Mouse (Mus musculus) embryonic facial prominence, embryonic 10.5 days (tissue): ENCODE data around the gene Celf6. TPM values are rescaled to one million over a fixed set of nuclear protein-coding genes. Genes with fewer than 3 reads are reported as not detected.

Experiments used
- DNase-seq: peaks from one replicate; pipeline ENCODE4 v3.0.0-alpha.2; 2017; ENCODE audit warnings: low spot score
- H3K27ac ChIP-seq: fragments of 300-500 bp; sonication (generic); replicated peaks from 2 replicates; pipeline ENCODE4 v1.5.1; 2016; ENCODE audit warnings: mild to moderate bottlenecking
- H3K27me3 ChIP-seq: fragments of 300-500 bp; sonication (generic); replicated peaks from 2 replicates; pipeline ENCODE4 v1.6.1; 2016; ENCODE audit warnings: low read depth, mild to moderate bottlenecking; ENCODE audit not compliant: poor library complexity, severe bottlenecking
- H3K36me3 ChIP-seq: fragments of 300-500 bp; sonication (generic); replicated peaks from 2 replicates; pipeline ENCODE4 v1.6.1; 2016; ENCODE audit warnings: mild to moderate bottlenecking, moderate library complexity
- H3K4me1 ChIP-seq: fragments of 300-500 bp; sonication (generic); 2 replicates; pipeline ENCODE4 v1.6.1; 2016
- H3K4me3 ChIP-seq: fragments of 300-500 bp; sonication (generic); 2 replicates; pipeline ENCODE4 v1.5.1; 2016; ENCODE audit warnings: mild to moderate bottlenecking, moderate library complexity
- H3K9me3 ChIP-seq: fragments of 300-500 bp; sonication (generic); 2 replicates; pipeline ENCODE4 v1.6.1; 2016; ENCODE audit warnings: mild to moderate bottlenecking
- WGBS: fragments of 180-500 bp; shearing (Covaris S2); methylation state at CpG from one replicate; pipeline ENCODE4 v1.1.7; 2016; 5-methylcytosine and 5-hydroxymethylcytosine counted together
- polyA plus RNA-seq: library from polyadenylated mRNA; unstranded; fragments of >200 nt; fragmentation: Nextera tagmentation; extraction: Ambion mirVana; gene quantifications from 2 replicates; pipeline ENCODE4 v1.2.1, GENCODE M21; 2016

Celf6 gene
- polyA plus RNA-seq, 1 experiment from 2014 or later = 1.3 TPM

DNA sequence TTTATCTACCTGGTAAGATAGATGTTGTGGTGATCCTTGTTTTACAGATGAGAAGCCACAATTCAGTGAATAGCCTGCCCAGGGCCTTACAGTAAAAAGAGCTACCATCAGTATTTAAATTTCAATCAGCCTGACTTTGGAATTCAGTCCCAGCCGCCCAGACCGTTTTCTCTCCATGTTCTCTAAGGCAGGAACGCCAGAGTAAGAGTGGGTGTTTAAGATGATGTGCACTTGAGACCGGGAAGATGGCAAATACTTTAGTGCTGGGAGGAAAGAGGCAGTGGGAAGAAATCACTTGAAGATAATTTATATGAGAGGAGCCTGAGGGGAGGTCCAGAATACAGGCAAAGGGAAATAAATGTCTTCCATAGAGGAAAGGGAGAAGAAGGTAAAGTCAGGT is 27.6 kb upstream of the Celf6 start:
- WGBS = 89% methylated on average over 4 of the region's 4 CpGs
- Histone ChIP-seq H3K4me3 (no peak overlapping the region), H3K36me3 (peaks cover 35% of the 10 kb centered on the region), H3K27me3 (no peaks in the 10 kb centered on the region), H3K27ac (no peak overlapping the region), H3K9me3 (no peaks in the 10 kb centered on the region), H3K4me1 (no peaks in the 10 kb centered on the region)
- DNase-seq = no peak

DNA sequence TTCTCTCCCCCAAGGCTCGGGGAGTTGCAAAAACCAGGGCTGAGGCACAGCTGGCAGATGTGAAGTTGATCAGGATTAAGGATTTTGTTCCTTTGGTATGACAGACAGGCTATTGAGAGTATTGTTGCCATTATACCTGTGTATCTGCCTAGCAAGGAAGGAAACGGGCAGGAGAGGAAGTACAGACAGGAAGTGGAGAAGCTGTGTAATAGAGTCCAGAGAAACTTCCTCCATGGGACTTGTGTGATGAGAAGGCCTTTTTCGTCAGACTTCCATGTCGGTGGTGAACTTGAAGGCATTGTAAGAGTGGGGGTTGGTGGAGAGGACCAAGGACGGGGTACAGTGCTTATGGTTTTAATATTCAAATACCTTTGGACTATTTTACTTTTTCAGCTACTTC is 26.7 kb upstream of the Celf6 start:
- no peak for DNase-seq
- H3K27me3 ChIP-seq = no peaks in the 10 kb centered on the region
- peaks cover 42% of the 10 kb centered on the region for H3K36me3 ChIP-seq
- no peaks in the 10 kb centered on the region for H3K4me1 ChIP-seq
- WGBS = 89% methylated on average over 5 of the region's 5 CpGs
- H3K27ac ChIP-seq = no peak overlapping the region
- H3K9me3 ChIP-seq = no peaks in the 10 kb centered on the region
- H3K4me3 ChIP-seq = no peak overlapping the region

DNA sequence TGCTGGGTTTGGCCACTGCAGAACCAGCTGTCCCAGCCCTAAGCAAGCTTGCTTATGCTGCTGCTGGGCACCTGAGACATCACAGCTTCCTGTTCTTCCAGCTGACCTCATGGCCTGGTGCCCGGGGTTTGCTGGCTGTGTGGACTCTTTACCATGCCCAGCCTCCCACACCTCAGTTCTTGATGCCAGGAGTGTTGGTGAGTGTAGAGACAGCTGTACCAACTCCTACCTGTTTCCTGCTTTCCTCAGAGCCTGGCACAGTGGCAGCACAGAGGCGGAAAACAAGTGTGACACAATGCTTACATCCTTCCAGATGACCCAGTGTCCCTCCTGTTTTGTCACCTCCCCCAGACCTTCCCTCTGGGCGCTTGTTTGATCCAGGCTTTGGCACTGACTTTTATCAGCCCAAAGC is 26.1 kb upstream of the Celf6 start:
- WGBS = 71% methylated on average over 3 of the region's 3 CpGs

DNA sequence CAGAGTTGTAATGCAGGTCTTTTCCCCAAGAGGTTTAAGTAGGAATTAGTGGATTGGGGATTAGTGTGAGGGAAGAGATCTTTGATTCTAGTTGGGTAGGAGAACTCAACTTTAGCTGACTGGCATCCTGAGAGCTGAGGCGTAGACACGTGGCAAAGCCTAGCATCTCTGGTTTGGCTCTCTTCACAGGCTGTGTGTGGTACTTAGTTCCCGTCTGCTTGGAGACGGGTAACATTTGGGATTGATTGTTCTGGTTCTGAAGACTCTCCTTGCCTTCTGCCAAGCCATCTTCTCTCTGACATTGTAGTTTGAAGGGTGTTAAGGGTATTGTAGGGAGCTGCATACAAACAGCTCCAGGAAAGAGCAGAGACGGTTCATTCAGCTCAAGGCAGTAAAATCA is 25.1 kb upstream of the Celf6 start:
- DNase-seq = no peak
- H3K4me1 ChIP-seq = no peaks in the 10 kb centered on the region
- WGBS = 91% methylated on average over 5 of the region's 5 CpGs
- H3K36me3 ChIP-seq = peaks cover 46% of the 10 kb centered on the region
- H3K9me3 ChIP-seq = no peaks in the 10 kb centered on the region
- H3K27ac ChIP-seq = no peak overlapping the region
- H3K4me3 ChIP-seq = no peak overlapping the region
- H3K27me3 ChIP-seq = no peaks in the 10 kb centered on the region

More for the DNA sequence above, 26.1 kb upstream of the Celf6 start:
- DNase-seq = no peak
- Histone ChIP-seq H3K27me3 (no peaks in the 10 kb centered on the region), H3K9me3 (no peaks in the 10 kb centered on the region), H3K27ac (no peak overlapping the region), H3K4me3 (no peak overlapping the region), H3K36me3 (peaks cover 45% of the 10 kb centered on the region), H3K4me1 (no peaks in the 10 kb centered on the region)

DNA sequence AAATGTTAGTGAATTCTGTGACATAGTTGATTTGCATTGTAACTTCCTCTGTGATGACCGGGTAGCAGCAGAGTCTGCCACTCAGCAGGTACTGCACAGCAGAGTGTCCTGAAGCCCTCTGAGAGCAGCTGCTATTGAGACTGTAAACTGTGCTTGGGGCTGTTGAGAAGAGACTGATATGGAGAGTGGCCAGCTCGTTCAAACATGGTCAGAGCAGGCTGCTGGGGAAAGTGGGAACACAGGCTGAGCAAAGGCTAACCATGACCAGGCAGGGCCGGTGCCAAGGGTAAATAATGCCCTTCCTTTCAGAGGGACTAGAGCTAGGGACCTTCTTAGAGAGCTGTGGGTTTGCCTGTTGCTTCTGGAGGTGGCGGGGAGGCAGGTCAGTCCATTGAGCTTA is 24.0 kb upstream of the Celf6 start:
- Histone ChIP-seq H3K4me3 (no peak overlapping the region), H3K4me1 (no peaks in the 10 kb centered on the region), H3K27ac (no peak overlapping the region), H3K9me3 (no peaks in the 10 kb centered on the region), H3K27me3 (no peaks in the 10 kb centered on the region), H3K36me3 (peaks cover 57% of the 10 kb centered on the region)
- no peak for DNase-seq
- 83% methylated on average over 4 of the region's 4 CpGs for WGBS

DNA sequence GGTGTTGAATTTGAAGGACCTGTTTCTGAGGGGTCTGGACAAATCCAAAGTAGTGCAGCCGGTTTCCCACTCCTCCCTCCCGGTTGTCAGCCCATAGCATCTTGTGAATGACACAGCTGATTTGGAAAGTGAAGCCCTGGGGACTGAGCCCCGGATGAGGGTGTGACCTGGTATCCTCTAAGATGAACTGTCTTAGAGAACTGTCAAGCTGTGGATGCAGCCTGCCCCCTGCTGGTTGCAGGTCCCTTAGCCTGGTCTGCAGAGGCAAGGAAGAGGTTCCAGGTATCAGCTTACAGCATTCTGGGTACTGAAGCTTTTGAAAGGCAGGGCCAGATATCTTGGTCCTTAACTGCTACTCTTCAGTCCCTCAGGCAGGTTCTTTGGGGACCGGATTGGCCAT is 12.1 kb upstream of the Celf6 start:
- DNase-seq = peak; percentile 78
- Histone ChIP-seq H3K9me3 (no peaks in the 10 kb centered on the region), H3K4me3 (no peak overlapping the region), H3K27ac (no peak overlapping the region), H3K27me3 (no peaks in the 10 kb centered on the region), H3K36me3 (peaks cover 49% of the 10 kb centered on the region), H3K4me1 (no peaks in the 10 kb centered on the region; the same call in 1 of the 2 replicates)
- WGBS = 23% methylated on average over 4 of the region's 4 CpGs

DNA sequence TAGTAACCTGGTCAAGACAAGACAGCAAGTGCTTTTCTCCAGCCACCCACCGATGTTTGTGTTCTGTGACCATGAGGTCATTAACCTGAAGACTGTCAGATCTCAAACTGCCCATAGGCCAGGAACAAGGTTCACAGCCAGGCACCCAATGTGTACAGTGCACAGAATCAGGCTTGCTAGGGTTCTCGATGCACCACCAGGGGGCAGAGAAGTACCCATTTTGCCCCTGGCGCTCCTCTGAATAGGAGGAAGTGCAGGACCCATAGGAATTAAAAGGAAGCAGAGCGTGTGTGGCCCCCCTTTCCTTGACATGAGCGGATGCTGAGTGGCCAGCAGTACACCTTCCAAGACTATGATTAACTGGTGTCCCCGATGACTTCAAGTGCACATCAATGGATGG is 10.6 kb upstream of the Celf6 start:
- peaks cover 34% of the 10 kb centered on the region for H3K36me3 ChIP-seq
- peak; percentile 66 for DNase-seq

DNA sequence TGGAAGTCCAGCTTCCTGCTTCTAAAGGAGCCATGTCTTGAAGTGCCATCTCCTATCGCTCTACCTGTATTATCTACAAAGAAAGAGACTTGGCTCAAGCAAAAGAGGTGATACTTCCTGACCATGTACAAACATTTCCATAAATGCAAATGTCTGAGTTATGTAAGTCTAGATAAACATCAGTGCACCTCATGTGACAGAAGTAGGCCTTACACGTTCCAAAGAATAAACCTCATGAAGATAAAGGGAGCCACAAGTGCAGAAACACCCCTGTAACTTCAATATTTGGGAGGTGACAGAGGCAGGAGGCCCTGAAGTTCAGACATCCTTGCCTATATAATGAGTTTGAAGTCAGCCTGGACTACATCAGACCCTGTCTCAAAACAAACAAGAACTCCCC is 5.9 kb upstream of the Celf6 start:
- WGBS = 84% methylated on average over 2 of the region's 2 CpGs
- H3K27me3 ChIP-seq = peaks cover 16% of the 10 kb centered on the region
- no peak overlapping the region for H3K27ac ChIP-seq
- no peaks in the 10 kb centered on the region; the same call in 1 of the 2 replicates for H3K4me1 ChIP-seq
- no peaks in the 10 kb centered on the region for H3K9me3 ChIP-seq
- no peak for DNase-seq
- no peaks in the 10 kb centered on the region for H3K36me3 ChIP-seq
- no peak overlapping the region for H3K4me3 ChIP-seq

More for the DNA sequence above, 10.6 kb upstream of the Celf6 start:
- Histone ChIP-seq H3K4me3 (no peak overlapping the region), H3K27me3 (no peaks in the 10 kb centered on the region), H3K4me1 (no peaks in the 10 kb centered on the region; the same call in 1 of the 2 replicates), H3K27ac (no peak overlapping the region), H3K9me3 (no peaks in the 10 kb centered on the region)
- WGBS = 37% methylated on average over 6 of the region's 6 CpGs

DNA sequence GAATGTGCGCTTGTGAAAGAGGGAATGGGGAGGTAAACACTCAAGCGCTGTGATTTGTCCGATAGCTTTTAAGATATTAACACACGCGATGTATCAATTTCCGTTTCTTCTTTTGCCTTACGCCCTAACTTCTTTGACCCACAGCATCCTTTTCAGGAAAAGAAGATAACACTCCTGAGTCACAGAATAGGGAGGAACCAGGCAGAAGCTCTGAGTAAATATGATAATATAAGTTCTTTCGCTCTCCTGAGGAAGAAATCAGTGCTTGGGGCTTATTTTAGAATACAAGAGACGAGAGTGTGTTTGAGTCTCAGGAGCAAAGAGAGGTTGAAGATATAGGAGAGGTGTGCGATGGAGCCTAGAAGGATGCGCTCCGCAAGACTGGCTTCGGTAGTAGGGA is 316 bp upstream of the Celf6 start:
- no peak for DNase-seq

DNA sequence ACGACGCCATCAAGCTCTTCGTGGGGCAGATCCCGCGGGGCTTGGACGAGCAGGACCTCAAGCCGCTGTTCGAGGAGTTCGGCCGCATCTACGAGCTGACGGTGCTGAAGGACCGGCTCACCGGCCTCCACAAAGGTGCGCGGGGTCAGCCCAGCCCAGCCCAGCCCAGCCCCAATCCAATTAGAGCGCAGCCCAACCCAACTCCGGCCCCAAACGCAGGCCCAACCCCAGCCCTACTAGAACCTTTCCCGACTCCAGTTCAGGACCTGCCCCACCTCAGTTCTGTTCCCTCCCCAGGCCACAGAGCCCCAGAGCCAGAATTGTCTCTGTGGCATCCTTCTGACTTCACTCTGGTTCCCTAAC is 769 bp downstream of the Celf6 start:
- H3K27ac ChIP-seq = peak overlapping the region; percentile 62; the same call in 1 of the 2 replicates
- H3K27me3 ChIP-seq = peaks cover 55% of the 10 kb centered on the region
- peak overlapping the region; percentile 53 for H3K4me3 ChIP-seq
- no peak for DNase-seq
- under 1% methylated on average over 20 of the region's 20 CpGs for WGBS
- H3K4me1 ChIP-seq = peaks cover 17% of the 10 kb centered on the region
- H3K36me3 ChIP-seq = no peaks in the 10 kb centered on the region
- no peaks in the 10 kb centered on the region for H3K9me3 ChIP-seq

More for the DNA sequence above, 316 bp upstream of the Celf6 start:
- H3K9me3 ChIP-seq = no peaks in the 10 kb centered on the region
- H3K36me3 ChIP-seq = no peaks in the 10 kb centered on the region
- peak overlapping the region; percentile 53 for H3K4me3 ChIP-seq
- H3K4me1 ChIP-seq = peaks cover 17% of the 10 kb centered on the region
- WGBS = 19% methylated on average over 13 of the region's 13 CpGs
- H3K27ac ChIP-seq = no peak overlapping the region
- H3K27me3 ChIP-seq = peaks cover 55% of the 10 kb centered on the region

DNA sequence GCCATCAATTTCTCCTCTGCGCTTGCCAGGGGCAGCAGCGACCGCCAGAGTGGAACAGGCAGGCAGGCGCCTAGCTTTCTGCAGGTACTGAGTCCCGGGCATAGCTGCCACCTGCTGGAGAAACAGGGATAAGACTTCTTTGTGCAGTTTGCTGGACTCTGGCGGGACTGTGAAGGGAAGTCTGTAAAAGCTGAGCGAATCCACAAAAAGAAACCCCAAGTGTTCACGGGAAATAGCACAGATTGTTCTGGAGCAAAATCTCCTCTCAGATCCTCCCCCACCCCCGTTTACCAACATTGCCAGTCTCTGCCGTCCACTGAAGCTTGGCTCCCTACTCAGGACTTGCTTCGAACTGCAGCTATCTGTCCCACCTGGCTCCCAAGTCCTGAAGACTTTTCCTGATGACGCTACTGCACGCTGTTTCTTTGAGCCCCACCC is 7.2 kb downstream of the Celf6 start:
- 7% methylated on average over 13 of the region's 13 CpGs for WGBS
- Histone ChIP-seq H3K27ac (no peak overlapping the region), H3K4me3 (peak overlapping the region; percentile 44), H3K9me3 (no peaks in the 10 kb centered on the region), H3K4me1 (peaks cover 15% of the 10 kb centered on the region), H3K27me3 (peaks cover 37% of the 10 kb centered on the region), H3K36me3 (no peaks in the 10 kb centered on the region)
- peak; percentile 82 for DNase-seq

DNA sequence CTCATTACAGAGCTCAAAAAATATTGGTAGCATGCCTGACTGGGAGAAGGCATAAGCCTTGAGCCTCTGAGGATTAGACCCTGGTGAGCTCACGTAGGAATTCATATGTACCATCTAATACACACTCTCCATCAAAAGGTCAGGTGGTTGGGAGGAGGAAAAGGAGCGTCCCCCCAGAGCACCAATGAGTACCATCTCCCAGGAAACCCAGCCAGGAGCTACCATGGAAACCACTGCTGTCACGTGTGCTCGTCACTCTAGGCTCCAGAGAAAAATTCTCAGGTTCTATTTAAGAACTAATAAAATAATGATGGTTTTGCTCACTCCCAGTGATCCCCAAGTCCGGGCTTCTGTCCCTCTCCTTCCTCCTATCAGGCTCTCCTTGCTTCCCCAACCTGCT is 10.5 kb downstream of the Celf6 start:
- no peaks in the 10 kb centered on the region for H3K9me3 ChIP-seq
- 77% methylated on average over 5 of the region's 5 CpGs for WGBS
- no peak for DNase-seq
- no peak overlapping the region for H3K27ac ChIP-seq
- H3K36me3 ChIP-seq = no peaks in the 10 kb centered on the region
- H3K4me3 ChIP-seq = no peak overlapping the region
- H3K27me3 ChIP-seq = peaks cover 27% of the 10 kb centered on the region
- H3K4me1 ChIP-seq = peaks cover 15% of the 10 kb centered on the region

DNA sequence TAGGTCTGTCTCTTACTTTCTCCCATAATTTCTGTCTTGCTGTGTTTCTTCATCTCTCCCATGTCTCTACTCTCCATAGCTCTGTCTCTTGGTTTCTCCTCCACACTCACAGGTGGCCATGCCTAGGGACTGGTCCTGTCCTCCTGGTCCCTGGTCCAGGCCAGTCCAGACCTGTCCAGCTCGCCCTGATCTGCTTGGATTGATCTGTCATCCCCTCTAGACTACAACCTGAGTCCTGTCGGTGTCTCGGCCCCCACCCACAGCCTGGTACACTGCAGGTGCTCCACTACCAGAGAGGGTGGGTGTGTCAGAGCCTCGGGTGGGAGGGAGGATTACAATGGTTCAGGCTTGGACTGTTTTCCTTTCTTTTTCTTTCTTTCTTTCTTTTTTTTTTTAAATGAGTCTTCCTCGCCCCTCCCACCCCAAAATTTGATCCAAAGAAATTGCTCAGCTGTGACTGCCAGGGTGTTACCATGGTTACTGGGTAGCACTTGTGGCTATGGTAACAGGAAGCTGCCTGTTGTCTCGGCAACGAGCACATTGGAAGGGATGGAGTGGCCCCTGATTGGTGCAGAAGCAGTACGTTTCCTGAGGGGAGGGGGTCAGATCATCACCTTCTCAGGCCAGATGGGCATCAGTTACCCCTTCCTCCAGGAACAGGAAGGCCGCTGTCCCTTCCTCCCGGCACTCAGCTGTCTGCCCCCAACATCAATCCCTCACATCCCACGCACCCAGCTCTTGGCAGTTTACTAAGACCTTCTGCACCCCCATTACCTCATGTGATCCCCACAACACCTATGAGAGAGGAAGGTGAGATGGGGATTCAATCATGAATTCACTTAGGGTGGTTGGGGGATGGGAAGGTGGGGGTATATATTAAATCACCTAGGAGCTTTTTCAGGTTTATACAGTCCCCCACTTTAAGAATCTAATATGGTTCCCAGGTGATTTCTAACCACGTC is 11.3 kb downstream of the Celf6 start:
- Histone ChIP-seq H3K36me3 (no peaks in the 10 kb centered on the region), H3K4me1 (peaks cover 15% of the 10 kb centered on the region), H3K4me3 (no peak overlapping the region), H3K27me3 (peaks cover 27% of the 10 kb centered on the region), H3K9me3 (no peaks in the 10 kb centered on the region), H3K27ac (no peak overlapping the region)
- WGBS = 36% methylated on average over 12 of the region's 12 CpGs
- peak; percentile 34 for DNase-seq
